Mouse (Mus musculus) hindbrain, embryonic 11.5 days (tissue): Measurements from ENCODE around the gene Cemip2. TPM values are rescaled to one million over a fixed set of nuclear protein-coding genes. Genes with fewer than 3 reads are reported as not detected.

Source experiments
- ATAC-seq: fragments of 200-750 bp; cut with Nextera tagmentation; 2 replicates; pipeline ENCODE4 v1.8.0; 2017; ENCODE audit warnings: mild to moderate bottlenecking, moderate TSS enrichment, moderate library complexity; ENCODE audit not compliant: low FRiP score
- DNase-seq: peaks from one replicate; pipeline ENCODE4 v3.0.0-alpha.2; 2015; ENCODE audit warnings: low spot score
- H3K27ac ChIP-seq: fragments of 300-500 bp; sonication (generic); 2 replicates; pipeline ENCODE4 v1.5.1; 2014; ENCODE audit warnings: mild to moderate bottlenecking, low read depth, low read length
- H3K27me3 ChIP-seq: fragments of 300-500 bp; sonication (generic); 2 replicates; pipeline ENCODE4 v1.6.1; 2014; ENCODE audit warnings: mild to moderate bottlenecking, low read length, moderate library complexity, mixed read lengths; ENCODE audit not compliant: control insufficient read depth, insufficient read depth
- H3K36me3 ChIP-seq: fragments of 300-500 bp; sonication (generic); 2 replicates; pipeline ENCODE4 v1.6.1; 2014; ENCODE audit warnings: mild to moderate bottlenecking, low read length, moderate library complexity, mixed read lengths; ENCODE audit not compliant: control insufficient read depth, insufficient read depth
- H3K4me1 ChIP-seq: fragments of 300-500 bp; sonication (generic); replicated peaks from 2 replicates; pipeline ENCODE4 v1.6.1; 2014; ENCODE audit warnings: low read length, mixed read lengths; ENCODE audit not compliant: control insufficient read depth, insufficient read depth
- H3K4me2 ChIP-seq: fragments of 300-500 bp; sonication (generic); replicated peaks from 2 replicates; pipeline ENCODE4 v1.6.1; 2014; ENCODE audit warnings: mild to moderate bottlenecking, low read depth, low read length
- H3K4me3 ChIP-seq: fragments of 300-500 bp; sonication (generic); 2 replicates; pipeline ENCODE4 v1.5.1; 2014; ENCODE audit warnings: low read depth, low read length
- H3K9ac ChIP-seq: fragments of 300-500 bp; sonication (generic); 2 replicates; pipeline ENCODE4 v1.6.1; 2014; ENCODE audit warnings: low read depth, low read length
- H3K9me3 ChIP-seq: fragments of 300-500 bp; sonication (generic); 2 replicates; pipeline ENCODE4 v1.6.1; 2016; ENCODE audit warnings: low read length; ENCODE audit not compliant: control insufficient read depth
- WGBS: fragments of 180-500 bp; shearing (Covaris S2); extraction: QIAGEN DNeasy Blood & Tissue Kit; methylation state at CpG from one replicate; pipeline ENCODE4 v1.1.7; 2014; 5-methylcytosine and 5-hydroxymethylcytosine counted together
- polyA plus RNA-seq: library from polyadenylated mRNA; unstranded; fragments of >200 nt; fragmentation: Nextera tagmentation; extraction: Ambion mirVana; gene quantifications from 2 replicates; pipeline ENCODE4 v1.2.1, GENCODE M21; 2014

Gene Cemip2
- polyA plus RNA-seq, 1 experiment from 2014 or later: 85.6 TPM

DNA sequence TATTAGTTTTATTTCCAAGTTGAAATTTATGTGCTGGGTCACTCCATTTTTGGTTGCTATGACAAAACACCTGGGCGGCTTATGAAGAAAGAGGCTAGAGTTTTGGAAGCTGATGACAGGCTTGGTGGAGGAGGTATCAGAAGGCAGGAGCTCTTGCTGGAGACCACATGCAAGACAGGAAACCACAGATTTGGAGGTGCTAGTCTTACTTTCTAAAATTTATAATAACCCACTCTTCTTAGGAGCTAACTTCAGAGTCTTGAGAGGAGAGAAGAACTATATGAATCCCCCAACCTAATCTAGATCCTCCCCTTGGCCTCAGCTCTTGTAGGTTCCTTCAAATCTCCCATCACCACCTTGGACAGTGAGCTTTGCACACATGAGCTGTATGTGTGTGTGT is 6.6 kb upstream of the Cemip2 start:
- Histone ChIP-seq H3K36me3 (no peaks in the 10 kb centered on the region), H3K4me2 (no peak overlapping the region), H3K9ac (no peak overlapping the region), H3K4me3 (no peak overlapping the region), H3K27me3 (no peaks in the 10 kb centered on the region), H3K9me3 (no peaks in the 10 kb centered on the region), H3K4me1 (no peaks in the 10 kb centered on the region), H3K27ac (no peak overlapping the region)
- DNase-seq (no peak), ATAC-seq (no peak)
- 96% methylated on average over 1 of the region's 1 CpGs for WGBS

- no peak overlapping the region for H3K27ac ChIP-seq
- no peak overlapping the region for H3K4me2 ChIP-seq
- H3K9ac ChIP-seq: no peak overlapping the region
- WGBS: 80% methylated on average over 6 of the region's 6 CpGs
- H3K27me3 ChIP-seq: no peaks in the 10 kb centered on the region
- H3K4me1 ChIP-seq: no peaks in the 10 kb centered on the region; the same call in 1 of the 2 replicates
- ATAC-seq (no peak), DNase-seq (no peak)
- no peak overlapping the region for H3K4me3 ChIP-seq
- H3K9me3 ChIP-seq: no peaks in the 10 kb centered on the region
- H3K36me3 ChIP-seq: no peaks in the 10 kb centered on the region
Measured at GRCm38 (mm10) chr19:21773621-21774020, 4.5 kb upstream of the Cemip2 start.

DNA sequence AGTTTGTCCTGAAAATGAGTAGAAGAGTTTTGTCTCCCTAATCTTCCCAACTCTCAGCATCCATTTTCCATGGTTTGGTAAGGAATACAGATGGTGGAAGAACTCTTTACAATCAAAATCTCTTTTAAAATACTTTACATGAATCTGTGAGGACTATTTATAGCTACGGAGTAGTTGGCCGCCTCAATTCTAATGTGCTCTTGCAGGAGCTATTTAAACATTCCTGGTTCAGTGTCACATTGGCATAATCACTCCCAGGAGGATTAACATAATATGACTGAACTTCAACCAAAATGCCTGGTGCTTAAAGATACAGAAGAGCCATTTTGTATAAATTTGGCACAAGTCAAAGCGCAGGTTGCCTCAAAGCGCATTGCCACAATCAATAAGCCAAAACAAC is 2.5 kb upstream of the Cemip2 start:
- H3K9me3 ChIP-seq: no peaks in the 10 kb centered on the region
- H3K27ac ChIP-seq: no peak overlapping the region
- 87% methylated on average over 4 of the region's 4 CpGs for WGBS
- H3K9ac ChIP-seq: no peak overlapping the region
- H3K4me2 ChIP-seq: no peak overlapping the region
- no peak for ATAC-seq
- H3K27me3 ChIP-seq: no peaks in the 10 kb centered on the region
- no peak overlapping the region for H3K4me3 ChIP-seq
- DNase-seq: no peak
- H3K4me1 ChIP-seq: no peaks in the 10 kb centered on the region; the same call in 1 of the 2 replicates
- H3K36me3 ChIP-seq: no peaks in the 10 kb centered on the region

DNA sequence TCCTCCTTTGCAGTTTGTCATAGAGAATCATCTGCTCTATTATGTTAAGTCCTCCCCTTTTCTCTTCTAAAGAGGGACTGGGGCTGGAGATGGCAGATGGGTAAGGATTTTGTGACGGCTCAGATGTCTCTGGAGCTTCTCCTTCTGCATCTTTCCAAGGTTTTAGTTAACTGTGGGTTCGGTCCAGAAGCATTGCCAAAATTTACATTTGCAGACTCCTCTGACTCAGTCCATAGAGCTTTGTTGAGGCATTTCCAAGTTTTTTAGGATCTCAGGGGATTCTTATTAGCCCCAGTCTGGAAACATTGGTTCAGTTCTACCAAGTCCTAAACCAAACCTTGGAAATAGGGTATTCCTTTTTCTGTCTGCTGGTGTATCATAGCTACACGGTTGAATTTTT is 1.5 kb upstream of the Cemip2 start:
- WGBS: 70% methylated on average over 3 of the region's 3 CpGs
- ATAC-seq (no peak), DNase-seq (no peak)

DNA sequence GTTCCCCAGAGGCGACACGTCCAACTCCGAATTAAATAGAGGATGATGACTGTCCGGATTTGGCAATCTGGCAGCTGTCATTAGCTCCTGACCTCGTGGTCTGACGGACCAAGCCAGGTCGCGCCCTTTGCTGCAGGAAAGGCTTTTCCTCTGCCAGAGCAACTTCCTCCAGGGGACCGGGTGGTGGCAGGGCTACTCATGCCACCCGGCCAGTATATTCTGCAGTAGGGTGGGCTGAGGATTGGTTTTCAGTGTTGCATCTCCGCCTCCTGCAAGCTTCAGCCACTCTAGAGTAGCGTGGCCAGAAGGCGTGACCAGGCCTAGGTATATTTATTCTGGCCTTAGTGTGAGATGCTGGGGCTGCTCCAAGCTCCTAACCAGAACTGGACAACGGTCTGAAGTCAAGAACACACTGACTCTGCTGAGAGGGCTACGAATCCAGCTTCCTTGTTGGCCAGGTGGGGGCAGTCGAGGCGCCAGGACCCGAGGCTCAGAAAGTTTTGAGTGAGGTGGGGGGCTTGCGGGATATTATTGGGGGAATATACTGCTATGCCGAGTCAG is 891 bp upstream of the Cemip2 start:
- no peak overlapping the region for H3K4me3 ChIP-seq
- no peak overlapping the region for H3K9ac ChIP-seq
- H3K27me3 ChIP-seq: no peaks in the 10 kb centered on the region
- peak; percentile 3; the same call in 1 of the 2 replicates for ATAC-seq
- no peaks in the 10 kb centered on the region for H3K36me3 ChIP-seq
- H3K4me2 ChIP-seq: peak overlapping the region; percentile 1
- peak; percentile 57 for DNase-seq
- no peak overlapping the region for H3K27ac ChIP-seq
- H3K9me3 ChIP-seq: no peaks in the 10 kb centered on the region
- 22% methylated on average over 20 of the region's 20 CpGs for WGBS
- peaks cover 3% of the 10 kb centered on the region; the same call in 1 of the 2 replicates for H3K4me1 ChIP-seq

More for the DNA sequence above, 1.5 kb upstream of the Cemip2 start:
- Histone ChIP-seq H3K9me3 (no peaks in the 10 kb centered on the region), H3K9ac (no peak overlapping the region), H3K36me3 (no peaks in the 10 kb centered on the region), H3K4me1 (peaks cover 3% of the 10 kb centered on the region; the same call in 1 of the 2 replicates), H3K4me3 (no peak overlapping the region), H3K4me2 (no peak overlapping the region), H3K27me3 (no peaks in the 10 kb centered on the region), H3K27ac (no peak overlapping the region)

DNA sequence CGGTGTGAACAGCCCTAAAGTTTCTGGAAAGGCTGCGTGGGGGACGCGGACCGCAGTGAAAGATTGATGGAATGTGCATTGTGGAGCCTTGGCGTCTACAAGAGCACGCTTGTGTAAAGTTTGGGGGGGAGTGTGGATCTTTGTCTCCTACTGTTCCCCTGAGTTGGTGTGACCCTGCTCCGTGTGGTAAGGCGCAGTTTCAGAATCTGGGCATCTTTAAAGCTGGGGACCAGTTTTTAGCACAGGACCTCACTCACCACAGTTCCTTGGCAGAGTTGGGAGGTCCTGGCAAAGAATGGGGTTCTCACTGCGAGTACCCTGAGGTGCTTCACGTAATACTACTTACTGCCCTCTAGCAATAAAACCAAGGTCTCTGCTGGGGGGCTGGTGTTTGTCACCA is 964 bp downstream of the Cemip2 start:
- H3K4me3 ChIP-seq: peak overlapping the region; percentile 86
- peak; percentile 51 for DNase-seq
- H3K4me2 ChIP-seq: peak overlapping the region; percentile 72
- H3K36me3 ChIP-seq: no peaks in the 10 kb centered on the region
- ATAC-seq: no peak
- H3K4me1 ChIP-seq: peaks cover 6% of the 10 kb centered on the region
- under 1% methylated on average over 11 of the region's 11 CpGs for WGBS
- peak overlapping the region; percentile 97 for H3K27ac ChIP-seq
- peak overlapping the region; percentile 96 for H3K9ac ChIP-seq
- H3K27me3 ChIP-seq: no peaks in the 10 kb centered on the region
- no peaks in the 10 kb centered on the region for H3K9me3 ChIP-seq

- no peaks in the 10 kb centered on the region for H3K27me3 ChIP-seq
- H3K27ac ChIP-seq: peak overlapping the region; percentile 97
- H3K9ac ChIP-seq: peak overlapping the region; percentile 96
- no peaks in the 10 kb centered on the region for H3K36me3 ChIP-seq
- WGBS: 25% methylated on average over 8 of the region's 8 CpGs
- ATAC-seq (no peak), DNase-seq (peak; percentile 57)
- no peaks in the 10 kb centered on the region for H3K9me3 ChIP-seq
- peak overlapping the region; percentile 86 for H3K4me3 ChIP-seq
- H3K4me2 ChIP-seq: peak overlapping the region; percentile 72
- H3K4me1 ChIP-seq: peaks cover 12% of the 10 kb centered on the region
Measured at GRCm38 (mm10) chr19:21780663-21781062, 2.5 kb downstream of the Cemip2 start.

DNA sequence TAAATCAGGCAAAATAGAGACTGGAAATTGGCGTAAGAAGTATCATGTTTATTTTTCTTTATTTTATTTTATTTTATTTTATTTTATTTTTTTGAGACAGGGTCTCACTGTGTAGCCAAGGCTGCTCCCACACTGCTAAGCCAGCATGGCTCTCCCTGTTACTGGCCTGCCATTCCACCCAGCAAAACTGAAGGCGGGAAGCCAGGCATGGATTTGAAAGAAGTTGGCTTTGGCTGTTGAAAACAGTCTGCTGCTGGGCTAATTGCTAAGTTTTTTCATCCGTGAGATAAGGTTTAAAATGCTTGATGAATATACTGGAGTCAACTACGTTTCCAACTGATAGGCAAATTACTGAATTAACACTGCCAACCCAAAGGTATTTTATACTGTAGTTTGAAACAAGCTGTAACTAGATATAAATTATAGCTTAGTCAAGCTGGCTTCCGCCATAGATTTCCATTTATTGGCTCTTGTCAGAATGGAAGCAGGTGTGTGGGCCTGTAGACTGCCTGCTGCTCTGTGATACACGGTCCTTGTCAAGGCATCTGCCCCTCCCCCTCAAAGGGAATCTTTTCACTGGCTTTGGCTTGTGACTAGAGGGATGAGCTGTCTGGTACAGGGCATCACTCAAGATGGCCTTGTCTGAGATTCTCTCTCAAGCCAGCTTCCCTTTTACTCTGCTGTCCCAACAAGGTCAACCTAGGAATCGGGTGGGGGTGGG is 3.1 kb downstream of the Cemip2 start:
- H3K4me1 ChIP-seq: peaks cover 14% of the 10 kb centered on the region
- ATAC-seq: peak; percentile 38
- no peaks in the 10 kb centered on the region for H3K27me3 ChIP-seq
- peak; percentile 77 for DNase-seq
- no peaks in the 10 kb centered on the region for H3K36me3 ChIP-seq
- 31% methylated on average over 7 of the region's 7 CpGs for WGBS
- H3K27ac ChIP-seq: peak overlapping the region; percentile 97
- H3K9me3 ChIP-seq: no peaks in the 10 kb centered on the region
- peak overlapping the region; percentile 72 for H3K4me2 ChIP-seq
- peak overlapping the region; percentile 96 for H3K9ac ChIP-seq
- H3K4me3 ChIP-seq: peak overlapping the region; percentile 86
